12 mouse cellular contexts compared by ENCODE assay signal in the genomic region with DNA sequence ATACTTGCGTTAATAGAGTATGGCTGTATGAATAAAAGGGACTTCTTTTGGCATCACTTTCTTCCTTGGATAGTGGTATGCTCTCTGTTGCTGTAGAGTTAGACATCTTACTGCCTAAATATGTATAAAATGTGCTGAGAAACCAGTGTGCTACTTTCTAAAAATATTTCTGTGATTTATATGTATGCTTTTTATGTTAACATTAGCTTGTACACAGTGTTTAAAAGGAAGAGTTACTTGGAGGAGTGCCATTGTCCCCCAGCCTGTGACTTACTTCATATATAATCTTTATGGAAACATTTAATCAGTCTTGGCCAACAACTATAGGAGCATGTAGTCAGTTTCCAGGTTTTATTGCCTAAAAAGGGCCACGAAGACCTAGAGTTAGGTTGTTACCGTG.
"Had no signal": no experiment of that assay in that cellular context is flagged by ENCODE, and none has a peak within 500 bp of the region (broad histone marks: within the 10 kb centered on the region; RNA-seq: fewer than 3 reads in every experiment).

No protein-coding gene starts in this region.

- H3K9me3 ChIP-seq: limb, embryonic 12.5 days; liver, embryonic 13.5 days; neural tube, embryonic 12.5 days had no signal

- ATAC-seq: hindbrain, embryonic 16.5 days; inflammation-experienced regulatory T-cells, adult 6 months; liver, postnatal 0 days had no signal

- H3K27ac ChIP-seq: limb, embryonic 12.5 days; liver, embryonic 13.5 days; neural tube, embryonic 12.5 days had no signal

- H3K4me1 ChIP-seq: limb, embryonic 12.5 days; liver, embryonic 13.5 days; neural tube, embryonic 12.5 days had no signal

- H3K4me2 ChIP-seq: limb, embryonic 12.5 days; liver, embryonic 13.5 days; neural tube, embryonic 12.5 days had no signal

- H3K27me3 ChIP-seq: limb, embryonic 12.5 days; liver, embryonic 13.5 days; neural tube, embryonic 12.5 days had no signal

- H3K9ac ChIP-seq: limb, embryonic 12.5 days; liver, embryonic 13.5 days; liver, postnatal 0 days; neural tube, embryonic 12.5 days had no signal

- DNase-seq: kidney, adult 8-10 months; kidney, postnatal 14 days; liver; liver, embryonic 13.5 days; liver, postnatal 0 days; lung, postnatal 36 days; midbrain, embryonic 14.5 days; thymus, postnatal 36 days had no signal

- H3K4me3 ChIP-seq: limb, embryonic 12.5 days; liver, embryonic 13.5 days; neural tube, embryonic 12.5 days had no signal
